Mouse (Mus musculus) hindbrain, embryonic 15.5 days (tissue): ENCODE results near the gene Tmem63a. TPM values are rescaled to one million over a fixed set of nuclear protein-coding genes. Genes with fewer than 3 reads are reported as not detected.
"Not testable (repeated sequence)": the region's sequence is repeated elsewhere in the genome, so short reads cannot be mapped to it uniquely, and the experiment has no call there.

Experiments used
- ATAC-seq: fragments of 200-750 bp; cut with Nextera tagmentation; 2 replicates; pipeline ENCODE4 v1.8.0; 2017; ENCODE audit warnings: low read depth, moderate number of reproducible peaks, moderate TSS enrichment; ENCODE audit not compliant: low FRiP score
- H3K27ac ChIP-seq: fragments of 300-500 bp; sonication (generic); replicated peaks from 2 replicates; pipeline ENCODE4 v1.5.1; 2015; ENCODE audit warnings: mild to moderate bottlenecking, inconsistent platforms
- H3K27me3 ChIP-seq: fragments of 300-500 bp; sonication (generic); 2 replicates; pipeline ENCODE4 v1.6.1; 2015; ENCODE audit warnings: control low read depth, inconsistent platforms
- H3K36me3 ChIP-seq: fragments of 300-500 bp; sonication (generic); 2 replicates; pipeline ENCODE4 v1.6.1; 2015; ENCODE audit warnings: control low read depth, inconsistent platforms
- H3K4me1 ChIP-seq: fragments of 300-500 bp; sonication (generic); replicated peaks from 2 replicates; pipeline ENCODE4 v1.6.1; 2015; ENCODE audit warnings: control low read depth, inconsistent platforms
- H3K4me2 ChIP-seq: fragments of 300-500 bp; sonication (generic); 2 replicates; pipeline ENCODE4 v1.6.1; 2015; ENCODE audit warnings: moderate library complexity, mild to moderate bottlenecking, inconsistent platforms
- H3K4me3 ChIP-seq: fragments of 300-500 bp; sonication (generic); 2 replicates; pipeline ENCODE4 v1.5.1; 2015; ENCODE audit warnings: mild to moderate bottlenecking, inconsistent platforms
- H3K9ac ChIP-seq: fragments of 300-500 bp; sonication (generic); 2 replicates; pipeline ENCODE4 v1.6.1; 2015; ENCODE audit warnings: inconsistent platforms
- H3K9me3 ChIP-seq: fragments of 300-500 bp; sonication (generic); 2 replicates; pipeline ENCODE4 v1.6.1; 2016; ENCODE audit warnings: control low read depth, inconsistent platforms
- WGBS: fragments of 180-500 bp; shearing (Covaris S2); methylation state at CpG from one replicate; pipeline ENCODE4 v1.1.7; 2015; 5-methylcytosine and 5-hydroxymethylcytosine counted together
- polyA plus RNA-seq: library from polyadenylated mRNA; unstranded; fragments of >200 nt; fragmentation: Nextera tagmentation; extraction: Ambion mirVana; gene quantifications from 2 replicates; pipeline ENCODE4 v1.2.1, GENCODE M21; 2015

Tmem63a gene
- polyA plus RNA-seq, 1 experiment from 2014 or later: 2.4 TPM

DNA sequence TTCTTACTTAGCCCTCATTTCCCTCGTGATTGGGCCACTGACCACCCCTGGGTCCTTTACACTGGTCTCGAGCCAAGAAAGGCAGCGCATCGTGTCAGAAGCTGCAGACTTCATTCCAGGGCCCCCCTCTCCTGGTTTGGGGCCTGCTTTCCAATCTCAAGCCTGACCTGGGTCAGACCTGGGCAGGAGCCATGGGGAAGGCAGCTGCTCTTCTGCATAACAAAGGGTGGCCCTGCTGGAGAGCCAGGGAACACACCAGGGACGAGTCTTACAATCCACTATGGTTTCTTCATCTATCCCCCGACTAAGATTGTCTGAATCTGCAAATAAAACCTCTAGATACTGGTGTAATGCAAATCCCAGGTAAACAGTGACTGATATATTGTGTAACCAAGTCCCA lies 8.5 kb upstream of the Tmem63a start:
- Histone ChIP-seq H3K27ac (no peak overlapping the region), H3K4me1 (0 out of 2 replicates have a peak, but pooled peaks cover 2% of the 10 kb centered on the region), H3K27me3 (peaks cover 39% of the 10 kb centered on the region), H3K4me2 (no peak overlapping the region), H3K4me3 (no peak overlapping the region), H3K36me3 (no peaks in the 10 kb centered on the region), H3K9me3 (no peaks in the 10 kb centered on the region), H3K9ac (no peak overlapping the region)
- no peak for ATAC-seq
- 15% methylated on average over 6 of the region's 6 CpGs for WGBS

- 0 out of 2 replicates have a peak, but pooled peaks cover 2% of the 10 kb centered on the region for H3K4me1 ChIP-seq
- peaks cover 40% of the 10 kb centered on the region for H3K27me3 ChIP-seq
- no peak within 1 kb of the TSS for H3K9ac ChIP-seq
- no peak within 1 kb of the TSS for H3K27ac ChIP-seq
- no peaks in the 10 kb centered on the region for H3K9me3 ChIP-seq
- H3K4me2 ChIP-seq: no peak within 1 kb of the TSS
- 11% methylated on average over 21 of the region's 21 CpGs for WGBS
- ATAC-seq: no peak
- no peak within 1 kb of the TSS for H3K4me3 ChIP-seq
- no peaks in the 10 kb centered on the region for H3K36me3 ChIP-seq
Measured at GRCm38 (mm10) chr1:180934467-180935419, 7.4 kb upstream of the Tmem63a start, which contains the start of gene Lefty1. Gene Lefty1 (plus strand): TSS chr1:180935022.

- not testable (repeated sequence) for H3K9ac ChIP-seq, H3K36me3 ChIP-seq, H3K4me1 ChIP-seq, H3K9me3 ChIP-seq, H3K27ac ChIP-seq
- peak; percentile 79 for ATAC-seq
- Histone ChIP-seq H3K4me2 (peak overlapping the region; percentile 45), H3K4me3 (peak overlapping the region; percentile 23), H3K27me3 (peaks cover 56% of the 10 kb centered on the region)
- WGBS: 3% methylated on average over 39 of the region's 41 CpGs
Measured at GRCm38 (mm10) chr1:180936610-180937398, 5.3 kb upstream of the Tmem63a start.

- peaks cover 63% of the 10 kb centered on the region for H3K27me3 ChIP-seq
- not testable (repeated sequence) for ATAC-seq, H3K4me2 ChIP-seq, H3K9me3 ChIP-seq, H3K4me3 ChIP-seq, H3K9ac ChIP-seq, H3K27ac ChIP-seq, H3K36me3 ChIP-seq
- 19% methylated on average over 13 of the region's 13 CpGs for WGBS
- peaks cover 13% of the 10 kb centered on the region for H3K4me1 ChIP-seq
Measured at GRCm38 (mm10) chr1:180937631-180938030, 4.5 kb upstream of the Tmem63a start.

- not testable (repeated sequence) for H3K9ac ChIP-seq, H3K9me3 ChIP-seq, H3K4me2 ChIP-seq, H3K27ac ChIP-seq, ATAC-seq, H3K36me3 ChIP-seq, H3K4me3 ChIP-seq
- peaks cover 21% of the 10 kb centered on the region for H3K4me1 ChIP-seq
- peaks cover 74% of the 10 kb centered on the region for H3K27me3 ChIP-seq
- 82% methylated on average over 2 of the region's 2 CpGs for WGBS
Measured at GRCm38 (mm10) chr1:180938781-180939180, 3.4 kb upstream of the Tmem63a start.

GRCm38 (mm10) chr1:180940776-180941460 lies 1.2 kb upstream of the Tmem63a start:
- peaks cover 26% of the 10 kb centered on the region for H3K4me1 ChIP-seq
- H3K4me3 ChIP-seq: no peak overlapping the region
- no peak overlapping the region for H3K4me2 ChIP-seq
- H3K27ac ChIP-seq: no peak overlapping the region
- WGBS: 81% methylated on average over 7 of the region's 7 CpGs
- peaks cover 58% of the 10 kb centered on the region for H3K27me3 ChIP-seq
- ATAC-seq: no peak
- no peaks in the 10 kb centered on the region for H3K36me3 ChIP-seq
- H3K9me3 ChIP-seq: no peaks in the 10 kb centered on the region
- H3K9ac ChIP-seq: no peak overlapping the region

- no peak; the same call in 1 of the 2 replicates for ATAC-seq
Measured at GRCm38 (mm10) chr1:180941726-180942125, 418 bp upstream of the Tmem63a start.

DNA sequence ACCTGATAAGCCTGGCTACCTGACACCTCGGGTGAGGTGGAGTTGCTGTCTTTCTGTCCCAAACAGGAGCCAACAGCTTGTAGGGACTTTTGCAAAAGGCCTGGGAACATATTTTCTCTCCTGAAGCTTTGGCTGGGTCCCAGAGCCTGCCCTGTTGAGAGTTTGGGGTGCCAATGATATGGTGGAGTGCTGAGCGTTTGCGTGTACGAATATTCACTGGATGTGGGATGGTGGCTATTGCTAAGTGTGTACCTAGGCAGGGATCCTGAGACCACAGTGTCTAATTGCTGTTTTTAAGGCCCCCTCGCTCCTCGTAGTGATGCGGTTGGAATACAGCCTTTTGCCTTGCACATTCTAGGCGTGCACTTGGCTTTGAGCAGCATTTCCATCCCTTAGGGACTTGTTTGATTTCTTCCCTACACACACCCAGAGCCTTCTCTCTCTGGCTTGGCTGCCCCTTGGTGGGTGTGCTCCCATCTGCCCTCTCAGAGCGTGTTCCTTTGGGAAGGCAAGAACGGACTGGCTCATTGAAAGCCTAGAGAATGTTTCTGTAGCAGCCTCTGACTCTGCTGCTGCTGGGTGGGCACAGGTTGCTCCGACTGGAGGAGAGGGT lies 994 bp downstream of the Tmem63a start:
- Histone ChIP-seq H3K9ac (no peak overlapping the region), H3K4me2 (peak overlapping the region; percentile 97), H3K4me3 (peak overlapping the region; percentile 71), H3K9me3 (no peaks in the 10 kb centered on the region), H3K27me3 (peaks cover 39% of the 10 kb centered on the region), H3K4me1 (peaks cover 26% of the 10 kb centered on the region), H3K27ac (no peak overlapping the region), H3K36me3 (no peaks in the 10 kb centered on the region)
- ATAC-seq: no peak
- 45% methylated on average over 11 of the region's 11 CpGs for WGBS

More at GRCm38 (mm10) chr1:180941726-180942125, 418 bp upstream of the Tmem63a start:
- H3K36me3 ChIP-seq: no peaks in the 10 kb centered on the region
- H3K9me3 ChIP-seq: no peaks in the 10 kb centered on the region
- H3K4me2 ChIP-seq: peak overlapping the region; percentile 97
- peaks cover 52% of the 10 kb centered on the region for H3K27me3 ChIP-seq
- peaks cover 29% of the 10 kb centered on the region for H3K4me1 ChIP-seq
- H3K9ac ChIP-seq: peak overlapping the region; percentile 56; the same call in 1 of the 2 replicates
- H3K27ac ChIP-seq: no peak overlapping the region
- WGBS: 6% methylated on average over 18 of the region's 18 CpGs
- H3K4me3 ChIP-seq: peak overlapping the region; percentile 71

- WGBS: 71% methylated on average over 1 of the region's 1 CpGs
- H3K4me2 ChIP-seq: no peak overlapping the region
- no peaks in the 10 kb centered on the region for H3K9me3 ChIP-seq
- ATAC-seq: no peak
- peaks cover 39% of the 10 kb centered on the region for H3K27me3 ChIP-seq
- H3K9ac ChIP-seq: no peak overlapping the region
- no peak overlapping the region for H3K27ac ChIP-seq
- no peak overlapping the region for H3K4me3 ChIP-seq
- H3K36me3 ChIP-seq: no peaks in the 10 kb centered on the region
- H3K4me1 ChIP-seq: peaks cover 26% of the 10 kb centered on the region
Measured at GRCm38 (mm10) chr1:180943896-180944295, 1.8 kb downstream of the Tmem63a start.

GRCm38 (mm10) chr1:180944553-180944952 lies 2.4 kb downstream of the Tmem63a start:
- Histone ChIP-seq H3K4me2 (no peak overlapping the region), H3K27ac (no peak overlapping the region), H3K9ac (no peak overlapping the region), H3K4me3 (no peak overlapping the region), H3K4me1 (peaks cover 26% of the 10 kb centered on the region), H3K27me3 (peaks cover 39% of the 10 kb centered on the region), H3K36me3 (no peaks in the 10 kb centered on the region), H3K9me3 (no peaks in the 10 kb centered on the region)
- WGBS: 90% methylated on average over 4 of the region's 4 CpGs
- ATAC-seq: no peak
